Mouse (Mus musculus) C2C12 (cell line): Measurements from ENCODE around the gene Gpr156.

ENCODE experiments used
- CEBPB ChIP-seq: IDR thresholded peaks from one replicate; pipeline ENCODE4 v1.6.1; 2011; ENCODE audit warnings: low read depth, mild to moderate bottlenecking, control low read depth, moderate library complexity
- CTCF ChIP-seq: IDR thresholded peaks from one replicate; pipeline ENCODE4 v1.5.1; 2011; ENCODE audit not compliant: control insufficient read depth, insufficient read depth, insufficient read length
- FOSL1 ChIP-seq: IDR thresholded peaks from one replicate; pipeline ENCODE4 v1.8.0; 2011; ENCODE audit warnings: mild to moderate bottlenecking, low read length; ENCODE audit not compliant: poor library complexity, insufficient read depth, severe bottlenecking
- MAX ChIP-seq: IDR thresholded peaks from one replicate; pipeline ENCODE4 v1.6.1; 2011; ENCODE audit warnings: mild to moderate bottlenecking, control low read depth
- MYOD1 ChIP-seq: IDR thresholded peaks from one replicate; pipeline ENCODE4 v1.6.1; 2011; ENCODE audit warnings: low read depth; ENCODE audit not compliant: control insufficient read depth, insufficient read length
- USF1 ChIP-seq: IDR thresholded peaks from one replicate; pipeline ENCODE4 v1.6.1; 2011; ENCODE audit warnings: low read depth, mild to moderate bottlenecking, control low read depth, moderate library complexity

GRCm38 (mm10) chr16:37938125-37939081 is 22.1 kb downstream of the Gpr156 start:
- TF ChIP-seq CTCF: no peak
- TF ChIP-seq MAX: no peak
- TF ChIP-seq FOSL1: no peak
- TF ChIP-seq USF1: no peak
- TF ChIP-seq CEBPB: no peak
- TF ChIP-seq MYOD1: no peak
